ENCODE assay signal across 8 mouse cellular contexts in genomic region chr5:25006848-25007247, GRCm38 (mm10).
DNase-seq lines count a peak whose midpoint lies in the region; ATAC-seq lines count a peak whose summit lies in the region.

No protein-coding gene starts in this region.

- 0 out of 2 replicates have a peak, but pooled peaks cover 2% of the 10 kb centered on the region for H3K27me3 ChIP-seq in hindbrain, embryonic 11.5 days (ENCODE audit: control insufficient read depth, insufficient read depth, low read length)

- H3K36me3 ChIP-seq in hindbrain, embryonic 11.5 days (ENCODE audit: control insufficient read depth, insufficient read depth, low read length) = no peaks in the 10 kb centered on the region

- H3K9ac ChIP-seq in hindbrain, embryonic 11.5 days (ENCODE audit: low read depth, low read length) = no peak overlapping the region

- ATAC-seq in hindbrain, embryonic 11.5 days (ENCODE audit: low FRiP score) = peak; percentile 54; the same call in 1 of the 2 replicates

- H3K4me1 ChIP-seq in hindbrain, embryonic 11.5 days (replicated peaks; ENCODE audit: control insufficient read depth, insufficient read depth, low read length) = no peaks in the 10 kb centered on the region; the same call in 1 of the 2 replicates

- 37% methylated on average over 8 of the region's 8 CpGs for WGBS in hindbrain, embryonic 11.5 days

- no peak overlapping the region for H3K27ac ChIP-seq in hindbrain, embryonic 11.5 days (ENCODE audit: low read depth, low read length)

- H3K4me3 ChIP-seq in hindbrain, embryonic 11.5 days (ENCODE audit: low read depth, low read length) = no peak overlapping the region

- peak; percentile 91 for DNase-seq in NIH3T3 (ENCODE audit: low read depth)
- peak; percentile 76 for DNase-seq in cerebellum, adult 9-11 months
- DNase-seq in frontal cortex, postnatal 10 days (ENCODE audit: low spot score in 2 of 2) = peak; percentile 57 to 71
- peak; percentile 87 for DNase-seq in hindbrain, embryonic 11.5 days (ENCODE audit: low spot score)
- peak; percentile 54 for DNase-seq in layer of hippocampus, adult 9-10 months (ENCODE audit: low spot score)
- peak; percentile 87 for DNase-seq in lung, postnatal 25 days (ENCODE audit: low spot score)
- peak; percentile 57 for DNase-seq in retina, postnatal 7 days (ENCODE audit: low read depth, low spot score)
- peak; percentile 93 for DNase-seq in thymus, postnatal 4 days

- no peaks in the 10 kb centered on the region for H3K9me3 ChIP-seq in hindbrain, embryonic 11.5 days (ENCODE audit: control insufficient read depth, low read length)

- H3K4me2 ChIP-seq in hindbrain, embryonic 11.5 days (replicated peaks; ENCODE audit: low read depth, low read length) = no peak overlapping the region
